Mouse (Mus musculus) activated CD4-positive, CD25-positive, alpha-beta regulatory T cell, adult 9 weeks (primary cell): Measurements from ENCODE around the gene Slitrk2. TPM values are rescaled to one million over a fixed set of nuclear protein-coding genes. Genes with fewer than 3 reads are reported as not detected.

Experiments
- polyA plus RNA-seq: library from polyadenylated mRNA; unstranded; fragments of 100-300 nt; shearing (Covaris generic); gene quantifications from one replicate; pipeline ENCODE4 v1.2.1, GENCODE M21; 2017

The Slitrk2 gene
- polyA plus RNA-seq: not detected

DNA sequence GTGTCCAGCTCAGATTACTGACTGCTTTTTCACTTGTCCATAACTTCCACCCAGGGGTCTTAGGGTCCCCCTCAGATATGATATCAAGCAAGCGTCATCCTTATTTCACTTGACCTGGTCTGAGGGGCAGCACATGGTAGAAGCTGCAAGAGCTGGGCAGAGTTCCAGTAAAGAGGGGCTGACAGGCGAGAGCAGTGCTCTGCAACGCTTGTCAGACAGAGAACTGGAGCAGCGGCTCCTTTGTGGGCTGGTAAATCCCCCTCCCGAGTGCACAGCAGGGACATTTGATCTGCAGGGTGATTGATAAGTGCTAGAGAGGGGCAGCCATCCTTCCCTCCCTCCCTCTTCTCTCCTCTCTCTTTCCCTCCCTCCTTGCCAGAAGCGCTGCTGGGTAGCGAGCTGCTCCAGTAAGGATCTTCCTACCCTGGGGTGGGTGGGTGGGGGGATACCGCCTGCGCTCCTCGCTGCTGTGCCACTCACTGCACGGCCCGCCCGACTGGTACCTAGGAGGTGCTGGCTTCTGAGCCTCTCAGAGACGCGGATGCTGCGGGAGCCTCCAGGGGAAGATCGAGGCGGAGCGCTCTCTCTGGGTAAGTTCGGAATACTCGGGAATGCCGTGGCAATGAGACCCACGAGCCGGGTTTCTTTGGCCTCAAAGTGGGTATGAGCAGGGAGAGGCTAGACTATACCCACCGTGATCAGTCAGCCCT, at the start of gene Slitrk2:
TSS of gene Slitrk2 (plus strand) at position 408 of the 710 bp plus-strand sequence.

